Mouse (Mus musculus) forebrain, postnatal 0 days (tissue): ENCODE measurements around the gene Ifit3b. TPM values are rescaled to one million over a fixed set of nuclear protein-coding genes. Genes with fewer than 3 reads are reported as not detected.
A peak's percentile ranks its signal among the peaks of the same experiment; 100 is the strongest.

Source experiments
- ATAC-seq: fragments of 200-750 bp; cut with Nextera tagmentation; 2 replicates; pipeline ENCODE4 v1.8.0; 2017; ENCODE audit warnings: mild to moderate bottlenecking, moderate library complexity
- DNase-seq: peaks from one replicate; pipeline ENCODE4 v3.0.0-alpha.2; 2015
- H3K27ac ChIP-seq: fragments of 300-500 bp; sonication (generic); 2 replicates; pipeline ENCODE4 v1.5.1; 2014; ENCODE audit warnings: low read depth, mild to moderate bottlenecking, antibody characterized with exemption, low read length, moderate library complexity, mixed read lengths
- H3K27me3 ChIP-seq: fragments of 300-500 bp; sonication (generic); 2 replicates; pipeline ENCODE4 v1.6.1; 2014; ENCODE audit warnings: mild to moderate bottlenecking, low read length, mixed read lengths; ENCODE audit not compliant: insufficient read depth
- H3K36me3 ChIP-seq: fragments of 300-500 bp; sonication (generic); 2 replicates; pipeline ENCODE4 v1.6.1; 2014; ENCODE audit warnings: mild to moderate bottlenecking, moderate library complexity; ENCODE audit not compliant: insufficient read depth
- H3K4me1 ChIP-seq: fragments of 300-500 bp; sonication (generic); 2 replicates; pipeline ENCODE4 v1.6.1; 2014; ENCODE audit warnings: antibody characterized with exemption; ENCODE audit not compliant: insufficient read depth
- H3K4me2 ChIP-seq: fragments of 300-500 bp; sonication (generic); 2 replicates; pipeline ENCODE4 v1.6.1; 2014; ENCODE audit warnings: low read depth, mild to moderate bottlenecking, moderate library complexity
- H3K4me3 ChIP-seq: fragments of 300-500 bp; sonication (generic); 2 replicates; pipeline ENCODE4 v1.5.1; 2014; ENCODE audit warnings: low read depth, low read length, mixed read lengths
- H3K9ac ChIP-seq: fragments of 300-500 bp; sonication (generic); 2 replicates; pipeline ENCODE4 v1.6.1; 2014; ENCODE audit warnings: mild to moderate bottlenecking
- H3K9me3 ChIP-seq: fragments of 300-500 bp; sonication (generic); 2 replicates; pipeline ENCODE4 v1.6.1; 2016; ENCODE audit warnings: low read length
- CTCF ChIP-seq: sonication (generic); IDR thresholded peaks from 2 replicates; pipeline ENCODE4 v1.5.1; 2016; ENCODE audit warnings: antibody characterized with exemption, control low read depth, low read depth
- WGBS: fragments of 180-500 bp; shearing (Covaris S2); extraction: QIAGEN DNeasy Blood & Tissue Kit; methylation state at CpG from one replicate; pipeline ENCODE4 v1.1.7; 2014; 5-methylcytosine and 5-hydroxymethylcytosine counted together
- polyA plus RNA-seq: library from polyadenylated mRNA; unstranded; fragments of >200 nt; fragmentation: Nextera tagmentation; extraction: Ambion mirVana; gene quantifications from 2 replicates; pipeline ENCODE4 v1.2.1, GENCODE M21; 2015
- total RNA-seq: library from RNA; depleted of rRNA; stranded (reverse); fragments of >200 nt; gene quantifications from 2 replicates; pipeline ENCODE4 v1.2.3, GENCODE M21; 2014

The Ifit3b gene
- total and polyA plus RNA-seq, 2 experiments from 2014 or later: 0.19 to 0.79 TPM

- DNase-seq (no peak), ATAC-seq (no peak)
- Histone ChIP-seq H3K36me3 (no peaks in the 10 kb centered on the region), H3K27me3 (no peaks in the 10 kb centered on the region), H3K9ac (no peak overlapping the region), H3K4me1 (no peaks in the 10 kb centered on the region), H3K9me3 (no peaks in the 10 kb centered on the region), H3K4me3 (no peak overlapping the region), H3K27ac (no peak overlapping the region), H3K4me2 (no peak overlapping the region)
- WGBS: 94% methylated on average over 5 of the region's 5 CpGs
- TF ChIP-seq CTCF: no peak
Measured at GRCm38 (mm10) chr19:34620871-34621270, 13.1 kb downstream of the Ifit3b start.

GRCm38 (mm10) chr19:34623781-34624180 is 16.0 kb downstream of the Ifit3b start:
- H3K4me2 ChIP-seq: no peak overlapping the region
- no peak overlapping the region for H3K27ac ChIP-seq
- no peaks in the 10 kb centered on the region for H3K27me3 ChIP-seq
- no peak overlapping the region for H3K4me3 ChIP-seq
- no peak for ATAC-seq
- no peaks in the 10 kb centered on the region for H3K36me3 ChIP-seq
- no peaks in the 10 kb centered on the region for H3K9me3 ChIP-seq
- 95% methylated on average over 6 of the region's 6 CpGs for WGBS
- TF ChIP-seq CTCF: no peak
- H3K4me1 ChIP-seq: no peaks in the 10 kb centered on the region
- DNase-seq: no peak
- H3K9ac ChIP-seq: no peak overlapping the region

GRCm38 (mm10) chr19:34624663-34625062 is 16.9 kb downstream of the Ifit3b start:
- no peak for ATAC-seq
- 79% methylated on average over 4 of the region's 4 CpGs for WGBS

GRCm38 (mm10) chr19:34627496-34627895 is 19.7 kb downstream of the Ifit3b start:
- Histone ChIP-seq H3K27me3 (no peaks in the 10 kb centered on the region), H3K27ac (no peak overlapping the region), H3K4me1 (no peaks in the 10 kb centered on the region), H3K9ac (no peak overlapping the region), H3K4me2 (no peak overlapping the region), H3K36me3 (no peaks in the 10 kb centered on the region), H3K4me3 (no peak overlapping the region), H3K9me3 (no peaks in the 10 kb centered on the region)
- WGBS: 79% methylated on average over 2 of the region's 2 CpGs
- DNase-seq (no peak), ATAC-seq (no peak)
- TF ChIP-seq CTCF: no peak

More at GRCm38 (mm10) chr19:34624663-34625062, 16.9 kb downstream of the Ifit3b start:
- no peaks in the 10 kb centered on the region for H3K27me3 ChIP-seq
- H3K4me3 ChIP-seq: no peak overlapping the region
- H3K27ac ChIP-seq: no peak overlapping the region
- TF ChIP-seq CTCF: no peak
- no peaks in the 10 kb centered on the region for H3K9me3 ChIP-seq
- H3K36me3 ChIP-seq: no peaks in the 10 kb centered on the region
- H3K9ac ChIP-seq: no peak overlapping the region
- no peaks in the 10 kb centered on the region for H3K4me1 ChIP-seq
- no peak for DNase-seq
- H3K4me2 ChIP-seq: no peak overlapping the region

- H3K4me2 ChIP-seq: no peak overlapping the region
- no peaks in the 10 kb centered on the region for H3K9me3 ChIP-seq
- H3K36me3 ChIP-seq: no peaks in the 10 kb centered on the region
- no peaks in the 10 kb centered on the region for H3K27me3 ChIP-seq
- no peak overlapping the region for H3K4me3 ChIP-seq
- H3K9ac ChIP-seq: no peak overlapping the region
- no peaks in the 10 kb centered on the region for H3K4me1 ChIP-seq
- DNase-seq: no peak
- TF ChIP-seq CTCF: no peak
- no peak overlapping the region for H3K27ac ChIP-seq
- ATAC-seq: no peak
Measured at GRCm38 (mm10) chr19:34631487-34631886, 23.7 kb downstream of the Ifit3b start.

- Histone ChIP-seq H3K4me2 (no peak overlapping the region), H3K9ac (no peak overlapping the region), H3K27me3 (no peaks in the 10 kb centered on the region), H3K4me1 (no peaks in the 10 kb centered on the region), H3K4me3 (no peak overlapping the region), H3K9me3 (no peaks in the 10 kb centered on the region), H3K27ac (no peak overlapping the region), H3K36me3 (no peaks in the 10 kb centered on the region)
- no peak for TF ChIP-seq CTCF
- ATAC-seq (no peak), DNase-seq (peak; percentile 1)
- WGBS: 65% methylated on average over 2 of the region's 2 CpGs
Measured at GRCm38 (mm10) chr19:34633484-34633883, 25.7 kb downstream of the Ifit3b start.

- no peak overlapping the region for H3K4me3 ChIP-seq
- H3K27me3 ChIP-seq: no peaks in the 10 kb centered on the region
- ATAC-seq (peak; percentile 73), DNase-seq (peak; percentile 51)
- no peaks in the 10 kb centered on the region for H3K9me3 ChIP-seq
- no peak overlapping the region for H3K9ac ChIP-seq
- WGBS: 13% methylated on average over 3 of the region's 3 CpGs
- no peaks in the 10 kb centered on the region for H3K4me1 ChIP-seq
- H3K4me2 ChIP-seq: no peak overlapping the region
- no peak overlapping the region for H3K27ac ChIP-seq
- no peaks in the 10 kb centered on the region for H3K36me3 ChIP-seq
- TF ChIP-seq CTCF: peak; percentile 80
Measured at GRCm38 (mm10) chr19:34636933-34637557, 29.3 kb downstream of the Ifit3b start.
